Mouse (Mus musculus) cortical plate, adult 2 months (tissue): ENCODE measurements around the gene Vta1. TPM values are rescaled to one million over a fixed set of nuclear protein-coding genes. Genes with fewer than 3 reads are reported as not detected.

Source experiments
- H3K27ac ChIP-seq: fragments of 200-500 bp; 2 replicates; pipeline ENCODE4 v1.5.1; 2012; ENCODE audit warnings: low read length, control low read depth, inconsistent platforms; ENCODE audit not compliant: insufficient read depth
- H3K4me1 ChIP-seq: fragments of 200-500 bp; 2 replicates; pipeline ENCODE4 v1.6.1; 2011; ENCODE audit warnings: low read length; ENCODE audit not compliant: control insufficient read depth, insufficient read depth
- H3K4me3 ChIP-seq: fragments of 200-500 bp; 2 replicates; pipeline ENCODE4 v1.5.1; 2011; ENCODE audit warnings: mild to moderate bottlenecking, low read length, control low read depth; ENCODE audit not compliant: insufficient read depth
- CTCF ChIP-seq: fragments of 200-500 bp; IDR thresholded peaks from 2 replicates; pipeline ENCODE4 v1.5.1; 2011; ENCODE audit warnings: mild to moderate bottlenecking, control low read depth, low read length; ENCODE audit not compliant: insufficient read depth; ENCODE audit errors: extremely low read depth
- POLR2A ChIP-seq: fragments of 200-500 bp; IDR thresholded peaks from 2 replicates; pipeline ENCODE4 v1.6.1; 2011; ENCODE audit warnings: mild to moderate bottlenecking, low read length, control low read depth; ENCODE audit not compliant: insufficient read depth; ENCODE audit errors: extremely low read depth
- polyA plus RNA-seq: library from polyadenylated mRNA; depleted of rRNA; stranded (reverse); fragments of >200 nt; gene quantifications from 2 replicates; pipeline ENCODE4 v1.2.3, GENCODE M21; 2012; rRNA removed

The Vta1 gene
- polyA plus RNA-seq, 1 experiment, result 89.5 TPM

DNA sequence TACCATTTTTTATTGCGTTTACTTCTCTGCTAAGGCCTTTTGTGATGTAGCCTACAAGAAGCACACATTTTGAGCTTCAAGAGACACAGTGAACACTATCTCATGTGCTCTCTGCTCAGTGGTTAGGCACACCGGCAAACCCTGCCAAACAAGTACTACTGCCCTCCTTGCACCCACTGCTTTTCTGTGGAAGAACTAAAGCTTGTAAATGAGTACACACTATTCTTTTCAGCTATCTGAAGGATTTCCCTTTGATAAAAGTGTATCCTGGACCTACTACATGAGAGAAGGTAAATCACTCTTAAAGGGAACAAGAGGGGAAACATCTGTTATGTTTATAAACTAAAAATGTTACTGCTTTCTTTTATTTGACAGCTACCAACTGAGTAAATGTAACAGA lies 39.2 kb downstream of the Vta1 start:
- peaks cover 2% of the 10 kb centered on the region; the same call in 1 of the 2 replicates for H3K4me1 ChIP-seq
- TF ChIP-seq CTCF (no peak), POLR2A (no peak)
- no peak overlapping the region for H3K4me3 ChIP-seq
- H3K27ac ChIP-seq, result no peak overlapping the region

DNA sequence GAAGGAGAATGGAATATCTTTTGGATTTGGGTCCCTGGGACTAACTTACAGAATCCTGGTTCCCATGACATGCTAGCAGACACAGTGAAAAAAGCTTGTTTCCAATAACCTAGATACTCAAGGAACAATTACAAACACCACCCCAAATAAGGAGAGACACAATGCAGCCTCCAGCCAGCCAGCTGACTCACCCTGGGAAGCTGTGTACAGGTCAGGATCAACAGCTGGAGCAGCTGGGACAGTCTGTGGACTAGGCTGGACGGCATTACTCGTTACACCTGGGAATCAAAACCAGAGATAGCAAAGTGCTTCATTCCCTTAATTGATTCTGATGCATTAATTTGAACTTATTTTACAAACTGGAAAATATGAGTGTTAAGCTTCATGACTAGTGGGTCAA lies 44.5 kb downstream of the Vta1 start:
- Histone ChIP-seq H3K4me3 (no peak overlapping the region), H3K27ac (no peak overlapping the region), H3K4me1 (no peaks in the 10 kb centered on the region)
- TF ChIP-seq POLR2A, result no peak

GRCm38 (mm10) chr10:14639635-14640034 lies 65.7 kb downstream of the Vta1 start:
- no peaks in the 10 kb centered on the region for H3K4me1 ChIP-seq
- TF ChIP-seq POLR2A, result no peak
- no peak for TF ChIP-seq CTCF
- no peak overlapping the region for H3K27ac ChIP-seq
- no peak overlapping the region for H3K4me3 ChIP-seq

- no peaks in the 10 kb centered on the region for H3K4me1 ChIP-seq
- H3K4me3 ChIP-seq, result no peak overlapping the region
- TF ChIP-seq POLR2A, result no peak
- no peak for TF ChIP-seq CTCF
- H3K27ac ChIP-seq, result no peak overlapping the region
Observed at GRCm38 (mm10) chr10:14639043-14639442, 66.3 kb downstream of the Vta1 start.

- Histone ChIP-seq H3K27ac (no peak overlapping the region), H3K4me1 (no peaks in the 10 kb centered on the region), H3K4me3 (no peak overlapping the region)
- TF ChIP-seq CTCF (no peak), POLR2A (no peak)
Observed at GRCm38 (mm10) chr10:14625706-14626105, 79.7 kb downstream of the Vta1 start.

- no peak for TF ChIP-seq CTCF
- no peaks in the 10 kb centered on the region for H3K4me1 ChIP-seq
- H3K4me3 ChIP-seq, result no peak overlapping the region
- H3K27ac ChIP-seq, result no peak overlapping the region
Observed at GRCm38 (mm10) chr10:14619156-14619555, 86.2 kb downstream of the Vta1 start.

- H3K4me1 ChIP-seq, result no peaks in the 10 kb centered on the region
- no peak overlapping the region for H3K4me3 ChIP-seq
- TF ChIP-seq POLR2A, result no peak
- no peak for TF ChIP-seq CTCF
- H3K27ac ChIP-seq, result no peak overlapping the region
Observed at GRCm38 (mm10) chr10:14618301-14618700, 87.1 kb downstream of the Vta1 start.

DNA sequence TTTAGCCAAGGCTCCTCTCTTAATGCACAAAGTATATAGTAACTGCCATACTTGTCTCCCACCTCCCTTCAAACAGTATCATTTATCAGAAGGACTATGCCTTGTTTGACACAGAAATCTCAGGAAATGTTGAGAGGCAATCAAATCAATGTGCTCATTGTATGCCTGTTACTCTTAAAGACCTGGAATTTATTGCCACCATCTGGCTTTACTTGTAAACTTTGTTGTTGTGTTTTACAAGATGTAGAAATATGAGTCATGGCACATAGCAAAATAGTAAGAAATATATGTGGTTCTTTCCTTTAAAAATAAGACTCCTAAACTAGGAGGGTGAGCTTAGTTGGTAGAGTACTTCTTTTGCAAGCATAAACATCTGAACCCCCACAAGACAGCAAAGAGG lies 89.9 kb downstream of the Vta1 start:
- TF ChIP-seq POLR2A (no peak), CTCF (no peak)
- Histone ChIP-seq H3K4me3 (no peak overlapping the region), H3K27ac (no peak overlapping the region), H3K4me1 (no peaks in the 10 kb centered on the region)

DNA sequence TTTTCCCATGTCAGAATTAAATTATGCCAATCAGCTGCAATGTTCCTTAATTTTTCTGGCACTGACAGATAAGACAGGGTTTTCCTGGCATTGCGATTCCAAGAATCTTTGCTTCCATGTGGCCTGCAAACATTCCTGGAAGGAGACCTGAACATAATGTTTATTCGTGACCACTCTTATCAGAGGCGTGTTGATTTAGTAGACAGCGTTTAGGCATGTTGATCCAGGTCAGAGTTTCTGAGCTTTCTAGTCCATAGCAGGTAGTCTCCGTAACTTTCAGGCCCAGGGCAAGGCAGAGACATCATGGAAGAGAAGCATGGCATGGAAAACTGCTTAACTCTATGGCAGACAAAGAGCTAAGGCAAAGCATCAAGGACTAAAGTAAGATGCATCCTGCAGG lies 97.8 kb downstream of the Vta1 start:
- Histone ChIP-seq H3K27ac (no peak overlapping the region), H3K4me3 (no peak overlapping the region), H3K4me1 (no peaks in the 10 kb centered on the region)
- TF ChIP-seq POLR2A, result no peak
- no peak for TF ChIP-seq CTCF

Other genes with a start within 250 kb of the Vta1 start
- 1.9 and 2.2 TPM in 2 replicates for gene Adgrg6, start 159.9 kb downstream of the Vta1 start, polyA plus RNA-seq
- gene Nmbr, start within 50 bp of the Vta1 start, polyA plus RNA-seq, result 1.3 and 1.8 TPM in 2 replicates
- not detected in 2 replicates for gene Gje1, start 12.7 kb upstream of the Vta1 start, polyA plus RNA-seq